Mouse (Mus musculus) brain, embryonic 18.5 days (tissue): ENCODE results near the gene Pde4c.

Experiments used
- DNase-seq: peaks from one replicate; pipeline ENCODE4 v3.0.0-alpha.2; 2012; ENCODE audit warnings: low read depth, low spot score

Gene Pde4c

DNA sequence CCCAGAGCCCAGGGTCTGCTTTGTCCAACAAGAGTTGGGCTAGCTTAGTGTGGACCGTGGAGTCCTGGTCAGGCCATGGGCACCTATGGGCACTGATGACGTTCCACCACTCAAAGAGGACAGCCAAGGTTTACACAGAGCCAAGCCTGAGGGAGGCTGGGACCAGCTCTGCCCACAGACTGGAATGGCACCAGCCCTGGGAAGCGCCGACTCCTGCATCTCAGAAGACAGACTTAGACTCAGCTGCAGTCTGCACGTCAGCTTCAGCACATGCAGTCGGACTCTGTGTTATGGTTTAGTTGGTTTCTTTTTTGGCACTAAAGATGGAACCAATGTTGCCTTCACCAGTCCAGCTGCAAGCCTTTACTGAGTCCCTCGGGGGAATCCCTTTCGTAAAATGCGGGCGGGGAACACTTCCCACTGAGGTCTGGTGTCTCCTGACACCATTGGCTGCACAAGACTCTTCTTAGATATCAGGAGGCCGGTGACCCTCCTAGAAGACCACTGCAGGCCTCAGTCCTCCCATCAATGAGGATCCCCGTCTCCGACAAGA lies 26.7 kb downstream of the Pde4c start:
- DNase-seq = no peak

DNA sequence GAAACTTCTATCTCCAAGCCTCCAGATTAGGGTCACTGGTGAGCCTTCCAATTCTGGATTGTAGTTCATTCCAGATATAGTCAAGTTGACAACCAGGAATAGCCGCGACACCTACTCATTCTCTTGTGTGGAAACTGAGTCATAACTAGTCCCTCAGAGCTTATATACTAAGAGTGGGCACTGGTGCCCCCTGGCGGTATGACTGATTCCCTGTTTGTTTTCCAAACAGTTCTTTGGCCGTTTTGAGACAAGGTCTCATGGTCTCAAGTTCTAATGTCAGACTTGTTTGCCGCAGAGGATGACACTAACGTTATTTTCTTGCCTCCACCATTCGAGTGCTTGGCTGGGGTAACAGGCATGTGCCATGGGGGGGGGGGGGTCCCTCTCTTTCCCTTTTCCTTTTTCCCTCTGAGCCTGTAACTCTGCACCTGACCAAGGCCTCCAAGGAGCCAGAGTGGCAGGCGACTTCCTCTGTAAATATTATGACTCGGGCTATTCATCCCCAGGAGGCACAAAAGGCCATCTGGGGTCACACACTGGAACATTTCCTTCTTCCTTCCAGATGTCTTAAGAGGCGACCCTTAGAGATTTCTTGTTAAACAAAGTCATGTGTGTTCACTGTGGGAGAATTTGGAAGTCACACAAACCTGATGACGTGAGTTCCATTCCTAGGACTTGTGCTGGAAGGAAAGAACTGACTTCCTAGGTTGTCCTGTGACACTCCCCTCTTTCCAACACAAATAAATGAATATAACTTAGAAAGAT lies 28.7 kb downstream of the Pde4c start:
- DNase-seq = no peak

DNA sequence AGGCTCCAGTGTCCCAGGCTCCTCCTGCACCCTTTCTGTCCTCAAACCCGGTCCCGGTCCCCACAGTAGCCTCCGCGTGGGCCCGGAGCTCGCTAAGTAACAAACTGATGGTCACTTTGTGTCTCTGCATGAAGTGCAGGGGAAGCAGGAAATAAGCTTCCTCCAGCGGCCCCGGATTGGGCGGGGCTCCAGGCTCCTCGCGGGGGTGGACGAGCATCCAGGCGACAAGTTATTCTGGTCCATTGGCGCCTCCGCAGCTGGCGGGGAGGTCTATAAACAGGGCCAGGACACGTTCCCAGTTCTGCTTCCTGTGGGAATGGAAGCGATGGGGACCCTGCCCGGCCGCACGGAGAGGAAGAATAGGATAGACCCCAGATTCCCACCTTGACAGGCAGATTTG lies 29.6 kb downstream of the Pde4c start:
- no peak for DNase-seq

DNA sequence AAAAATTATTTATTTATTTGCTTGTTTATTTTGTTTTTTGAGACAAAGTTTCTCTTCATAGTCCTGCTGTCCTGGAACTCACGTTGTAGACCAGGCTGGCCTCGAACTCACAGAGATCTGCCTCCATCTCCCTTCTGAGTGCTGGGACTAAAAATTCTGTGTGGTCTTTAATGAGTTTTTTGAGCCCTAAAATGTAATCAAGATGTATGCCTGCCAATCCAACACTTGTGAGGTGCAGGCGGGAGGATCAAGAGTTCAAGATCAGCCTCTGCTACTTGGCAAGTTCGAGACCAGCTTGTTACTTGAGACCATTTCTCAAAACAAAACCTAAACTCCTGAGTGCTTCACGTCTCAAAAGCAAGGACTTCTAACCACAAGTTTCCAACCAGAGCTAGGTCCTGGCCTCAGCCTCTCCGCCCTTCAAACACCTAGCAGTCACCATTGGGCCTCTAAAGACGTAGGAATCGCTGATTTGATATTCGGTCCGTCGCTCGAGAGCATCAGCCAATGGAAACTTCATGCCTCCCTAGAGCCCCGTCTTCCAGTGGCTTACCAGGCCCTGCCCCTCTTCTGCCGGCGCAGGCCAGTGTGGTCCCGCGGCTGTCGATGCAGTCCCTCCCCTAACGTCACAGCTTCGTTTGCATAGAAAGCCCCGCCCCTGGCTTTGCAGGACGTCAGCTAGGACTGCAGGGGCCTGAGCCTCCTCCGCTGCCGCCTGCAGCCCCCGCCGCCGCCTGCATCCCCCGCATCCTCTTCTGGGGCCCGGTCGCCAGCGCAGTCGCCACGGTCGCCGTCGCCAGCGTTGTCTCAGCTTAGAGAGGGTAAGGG lies 30.7 kb downstream of the Pde4c start, which contains the start of gene Rab3a:
Rab3a (plus strand) TSS at position 637 of the 828 bp plus-strand sequence.
- peak; percentile 96 for DNase-seq

DNA sequence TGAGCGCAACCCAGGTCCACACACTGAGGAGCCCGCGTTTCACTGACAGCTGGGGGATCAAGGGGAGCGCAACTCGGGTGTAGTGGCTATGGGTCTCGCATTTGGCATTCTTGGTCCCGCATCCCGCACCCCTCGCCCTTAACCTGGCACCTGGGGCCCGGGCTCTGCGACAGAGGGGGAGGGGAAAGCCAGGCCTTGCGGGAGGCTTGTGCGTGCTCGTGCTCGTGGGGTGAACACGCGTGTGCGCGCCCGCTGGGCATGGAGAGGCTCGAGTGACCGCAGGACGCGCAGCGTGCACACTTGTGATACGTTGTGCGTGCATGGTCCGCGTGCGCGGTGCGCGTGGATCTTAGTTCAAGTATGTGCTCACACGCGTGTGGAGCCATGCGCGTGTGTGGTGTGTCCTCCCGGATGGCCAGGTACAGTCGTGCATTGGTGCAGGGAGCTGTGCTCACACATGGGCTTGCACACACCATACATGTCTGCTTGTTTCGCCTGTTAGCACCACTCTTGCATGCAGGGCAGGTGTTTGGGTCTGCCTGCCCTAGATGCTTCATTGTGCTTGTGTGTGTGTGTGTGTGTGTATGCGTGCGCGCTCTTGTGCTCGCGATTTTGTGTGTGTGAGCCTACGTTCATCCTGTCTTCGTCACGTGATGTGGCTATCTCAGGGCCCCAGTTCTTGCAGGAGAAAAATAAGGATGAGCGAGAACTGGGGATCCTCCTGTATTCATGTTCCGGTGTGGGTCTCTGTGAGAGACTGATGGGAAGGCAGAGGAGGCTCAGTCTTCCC lies 31.5 kb downstream of the Pde4c start:
- peak; percentile 57 for DNase-seq

DNA sequence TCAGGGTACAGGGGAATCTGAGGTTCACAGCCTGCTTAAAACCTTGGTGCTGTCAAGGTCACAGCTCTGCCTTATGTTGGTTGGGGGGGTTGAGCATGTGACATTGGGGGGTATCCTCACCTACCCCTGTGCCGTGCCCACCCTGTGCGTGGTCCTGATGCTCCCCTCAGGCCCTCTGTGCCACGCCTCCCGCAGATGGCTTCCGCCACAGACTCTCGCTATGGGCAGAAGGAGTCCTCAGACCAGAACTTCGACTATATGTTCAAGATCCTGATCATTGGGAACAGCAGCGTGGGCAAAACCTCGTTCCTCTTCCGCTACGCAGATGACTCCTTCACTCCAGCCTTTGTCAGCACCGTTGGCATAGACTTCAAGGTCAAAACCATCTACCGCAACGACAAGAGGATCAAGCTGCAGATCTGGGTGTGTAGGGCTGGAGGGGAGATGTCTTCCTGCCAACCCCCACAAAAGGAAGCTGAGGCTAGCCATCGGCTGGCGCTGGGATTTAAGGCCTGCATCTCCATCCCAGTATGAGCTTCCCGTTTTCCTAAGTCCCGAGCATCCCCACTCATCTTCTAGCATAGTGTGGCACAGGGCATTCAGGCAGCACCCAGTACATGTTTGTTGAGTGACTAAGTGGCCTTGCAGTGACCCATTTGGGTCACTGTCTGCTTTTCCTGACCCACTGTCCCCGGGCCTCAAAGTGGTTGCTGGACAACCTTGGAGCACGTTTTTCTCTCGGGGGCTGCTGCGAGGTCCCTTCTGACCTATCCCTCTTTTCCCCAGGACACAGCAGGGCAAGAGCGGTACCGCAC lies 32.3 kb downstream of the Pde4c start:
- no peak for DNase-seq

DNA sequence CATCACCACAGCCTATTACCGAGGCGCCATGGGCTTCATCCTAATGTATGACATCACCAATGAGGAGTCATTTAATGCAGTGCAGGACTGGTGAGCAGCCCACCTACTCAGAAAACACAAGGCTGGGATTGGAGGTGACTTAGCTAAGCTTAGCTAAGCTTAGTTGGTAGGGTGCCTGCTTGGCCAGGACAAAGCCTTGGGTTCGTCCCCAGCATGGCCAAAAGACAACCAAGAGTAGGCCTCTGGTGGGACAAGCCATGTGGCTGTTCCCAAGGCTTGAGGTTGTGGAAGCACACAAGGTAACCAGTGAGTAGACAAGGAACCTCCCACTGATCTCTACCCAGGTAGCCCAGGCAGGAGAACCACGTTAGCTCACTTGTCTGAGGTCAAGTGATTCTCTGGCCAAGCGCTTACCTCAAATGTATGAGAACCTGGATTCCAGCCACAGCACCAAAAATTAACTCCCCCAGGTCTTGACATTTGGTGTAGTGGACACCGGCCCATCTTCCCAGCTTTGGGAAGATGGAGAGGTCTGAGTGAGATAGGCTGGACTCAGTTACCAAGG lies 33.0 kb downstream of the Pde4c start:
- DNase-seq = no peak

DNA sequence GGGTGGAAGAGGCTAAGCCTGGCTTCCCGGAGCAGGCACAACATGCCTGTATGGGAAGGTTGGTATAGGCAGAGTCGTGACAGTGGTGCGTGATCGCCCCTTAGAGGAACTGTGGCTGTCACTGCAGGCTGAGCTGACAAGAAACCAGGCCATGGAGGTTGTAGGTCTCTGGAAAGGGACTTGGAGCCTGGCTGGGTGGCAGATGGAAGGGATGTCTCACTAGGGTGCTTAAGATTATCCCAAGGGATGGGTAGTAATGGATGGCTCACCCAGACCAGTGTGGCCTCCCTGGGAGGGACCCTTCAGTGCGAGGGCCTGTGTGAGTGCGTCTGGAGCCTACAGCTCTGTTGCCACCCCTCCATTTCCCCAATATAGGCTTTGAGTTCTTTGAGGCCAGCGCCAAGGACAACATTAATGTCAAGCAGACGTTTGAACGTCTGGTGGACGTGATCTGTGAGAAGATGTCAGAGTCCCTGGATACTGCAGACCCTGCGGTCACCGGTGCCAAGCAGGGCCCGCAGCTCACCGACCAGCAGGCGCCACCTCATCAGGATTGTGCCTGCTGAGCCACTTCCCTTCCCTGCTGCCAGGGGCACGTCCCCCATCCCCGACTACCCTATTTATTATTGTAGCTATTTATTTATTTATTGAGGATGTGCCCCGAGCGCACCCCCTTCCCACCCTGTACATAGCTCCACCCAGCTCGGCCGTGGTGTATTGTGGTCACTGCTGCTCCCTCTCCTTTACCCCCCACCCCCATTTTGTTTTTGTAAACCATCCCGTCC lies 34.2 kb downstream of the Pde4c start:
- no peak for DNase-seq

DNA sequence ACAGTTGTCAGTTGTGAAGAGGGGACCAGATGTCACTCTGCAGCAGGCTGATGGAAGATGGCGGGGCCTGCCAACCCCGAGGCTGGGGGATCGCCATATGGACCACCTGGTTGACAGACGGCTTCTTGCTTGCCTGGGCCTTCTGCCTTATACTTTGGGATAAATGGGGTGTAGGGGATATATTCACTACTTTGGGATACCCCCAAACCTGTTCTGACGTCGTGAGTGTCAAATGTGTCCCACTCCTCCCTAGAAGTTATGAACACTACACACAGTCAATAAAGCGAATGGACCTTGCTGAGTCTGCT lies 34.7 kb downstream of the Pde4c start:
- DNase-seq = no peak

DNA sequence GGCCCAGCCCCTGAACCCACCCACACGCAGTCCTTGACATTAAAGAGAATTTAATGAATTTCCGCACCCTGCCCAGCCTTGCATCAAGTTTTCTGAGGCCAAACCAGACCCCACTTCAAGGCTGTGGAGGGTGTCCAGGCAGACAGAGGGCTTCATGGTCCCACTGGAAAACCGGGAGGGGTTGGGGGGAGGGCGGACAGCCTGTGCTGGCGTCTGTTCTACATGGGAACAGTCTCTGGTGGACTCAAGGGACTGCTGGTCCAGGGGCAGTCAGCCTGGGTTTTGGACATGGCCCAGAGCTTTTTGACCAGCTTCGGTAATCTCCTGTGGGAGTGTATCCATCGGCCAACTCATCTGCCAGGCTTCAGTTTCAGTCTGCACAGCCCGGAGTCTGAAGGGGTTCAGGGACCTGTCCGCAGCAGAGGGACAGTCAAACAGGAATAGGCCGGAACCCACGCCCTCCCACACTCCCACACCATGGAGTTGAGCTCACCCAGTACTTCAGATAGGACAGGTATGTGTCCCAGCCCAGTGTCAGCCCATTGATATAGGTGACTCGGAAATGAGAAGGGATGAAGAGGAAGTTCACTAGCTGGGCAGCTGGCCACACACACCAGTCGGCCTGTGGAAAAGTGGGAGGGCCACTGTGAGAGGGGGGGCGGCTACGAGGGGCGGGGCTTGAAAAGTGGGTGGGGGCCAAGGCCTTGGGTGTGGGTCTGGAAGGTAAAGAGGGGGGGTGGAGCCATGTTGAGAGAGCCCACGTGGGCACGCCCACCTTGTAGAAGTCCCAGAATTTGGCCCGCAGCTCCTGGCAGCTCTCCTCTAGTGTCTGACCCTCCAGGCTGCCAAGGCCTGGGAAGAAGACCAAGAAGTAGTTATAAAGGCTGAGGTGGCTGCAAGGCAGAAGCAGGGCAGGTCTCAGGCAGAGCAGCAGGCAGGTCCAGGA lies 35.4 kb downstream of the Pde4c start:
- no peak for DNase-seq

DNA sequence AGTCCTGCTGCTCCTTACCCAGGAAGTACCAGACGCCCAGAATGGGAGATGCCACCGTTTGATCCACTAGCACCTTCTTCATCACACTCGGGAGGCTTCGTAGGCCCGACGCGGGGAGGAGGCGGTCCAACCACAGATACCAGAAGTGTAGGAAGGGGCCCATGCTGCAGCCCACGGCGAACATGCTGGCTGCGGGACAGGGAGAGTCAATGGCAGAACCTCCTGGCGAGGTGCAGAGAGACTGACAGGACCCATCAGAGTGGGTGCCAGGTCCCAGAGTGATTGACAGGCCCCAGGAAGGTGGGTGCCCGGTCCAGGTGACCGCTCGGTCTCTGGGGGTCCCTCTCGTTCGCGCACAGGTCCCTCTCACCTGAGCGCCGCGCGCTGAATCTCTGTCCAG lies 36.8 kb downstream of the Pde4c start:
- DNase-seq = no peak

DNA sequence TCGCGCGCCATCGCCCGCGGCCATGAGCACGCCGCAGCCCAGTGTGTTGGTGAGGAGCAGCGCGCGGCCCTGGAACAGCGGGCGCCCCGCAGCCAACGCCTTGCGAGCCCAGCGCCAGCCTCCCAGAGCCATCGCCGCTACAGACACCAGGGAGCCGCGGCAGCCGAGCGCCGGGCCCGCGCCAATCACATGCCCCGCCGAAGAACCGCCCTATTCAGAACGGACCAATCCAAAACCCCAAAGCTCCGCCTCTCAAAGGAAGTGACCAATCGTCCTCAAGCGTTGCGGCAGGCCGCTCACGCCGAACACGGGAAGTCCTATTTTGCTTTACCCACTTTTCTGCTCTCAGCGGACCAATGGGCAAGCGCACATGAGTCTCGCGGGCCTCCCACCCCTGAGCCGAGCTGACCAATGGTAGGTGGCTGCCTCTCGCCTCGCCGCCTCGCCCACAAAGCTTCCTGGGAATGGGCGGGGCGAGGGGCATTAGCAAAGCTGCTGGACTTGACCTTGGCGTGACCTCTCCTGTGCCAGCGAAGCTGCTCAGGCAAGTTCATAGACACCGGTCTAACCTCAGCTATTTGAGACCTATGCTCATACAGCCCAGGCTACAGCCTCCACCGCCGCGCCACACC lies 37.4 kb downstream of the Pde4c start, which contains the start of gene Mpv17l2:
Mpv17l2 (minus strand) TSS at position 172 of the 632 bp plus-strand sequence.
- DNase-seq = peak; percentile 97

DNA sequence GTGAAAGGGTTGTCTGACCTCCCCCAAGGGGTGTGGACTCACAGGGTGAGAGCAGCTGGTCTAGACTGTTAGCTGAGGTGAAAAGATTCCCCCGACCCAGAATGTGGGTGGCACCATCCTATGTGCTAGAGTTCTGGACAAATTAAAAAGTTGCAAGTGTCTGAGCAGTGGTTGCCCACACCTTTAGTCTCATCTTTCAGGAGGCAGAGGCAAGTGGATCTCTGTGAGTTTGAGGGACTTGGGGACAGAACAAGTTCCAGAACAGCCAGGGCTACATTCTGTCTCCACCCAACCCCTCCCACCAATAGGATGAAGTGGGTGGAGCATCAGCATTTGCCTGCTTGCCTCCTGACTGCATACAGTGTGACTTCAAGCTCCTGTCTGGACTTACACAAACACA lies 38.6 kb downstream of the Pde4c start:
- DNase-seq = no peak

DNA sequence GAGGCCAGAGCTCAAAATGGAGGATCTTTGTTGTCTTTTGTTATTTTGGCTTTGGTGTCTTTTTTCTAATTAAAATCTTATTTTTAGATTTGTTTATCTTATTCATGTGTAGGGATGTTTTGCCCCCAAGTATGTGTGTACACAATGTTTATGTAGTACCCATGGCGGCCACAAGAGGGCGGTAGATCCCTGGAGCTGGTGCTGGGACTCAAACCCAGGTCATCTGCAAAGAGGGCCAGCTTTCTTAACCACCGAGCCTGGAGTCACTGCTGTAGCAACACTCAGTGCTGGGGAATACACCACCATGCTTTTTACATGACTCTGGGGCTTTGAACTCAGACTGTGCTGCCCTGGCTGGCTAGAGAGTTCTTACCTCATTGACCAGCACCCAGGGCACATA lies 39.8 kb downstream of the Pde4c start:
- DNase-seq = no peak

DNA sequence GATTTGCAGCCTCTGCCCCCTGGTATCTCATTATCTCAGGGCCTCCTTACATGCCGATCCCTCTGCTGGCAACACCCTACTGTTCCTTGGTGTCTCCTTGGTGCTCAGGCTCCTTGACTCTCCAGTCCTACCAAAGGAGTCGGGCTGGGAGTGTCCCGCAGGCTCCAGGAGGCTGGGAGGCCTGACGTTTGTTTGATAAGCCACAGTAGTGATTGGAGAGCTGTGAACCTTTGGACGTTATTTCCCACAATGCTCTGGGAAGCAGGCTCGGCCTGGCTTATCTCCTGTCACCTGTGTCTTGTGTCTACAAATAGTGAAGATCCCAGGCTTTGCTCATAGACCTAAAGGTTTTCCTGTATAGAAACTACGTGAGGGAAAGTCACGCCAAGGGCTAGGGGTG lies 40.5 kb downstream of the Pde4c start:
- DNase-seq = no peak

DNA sequence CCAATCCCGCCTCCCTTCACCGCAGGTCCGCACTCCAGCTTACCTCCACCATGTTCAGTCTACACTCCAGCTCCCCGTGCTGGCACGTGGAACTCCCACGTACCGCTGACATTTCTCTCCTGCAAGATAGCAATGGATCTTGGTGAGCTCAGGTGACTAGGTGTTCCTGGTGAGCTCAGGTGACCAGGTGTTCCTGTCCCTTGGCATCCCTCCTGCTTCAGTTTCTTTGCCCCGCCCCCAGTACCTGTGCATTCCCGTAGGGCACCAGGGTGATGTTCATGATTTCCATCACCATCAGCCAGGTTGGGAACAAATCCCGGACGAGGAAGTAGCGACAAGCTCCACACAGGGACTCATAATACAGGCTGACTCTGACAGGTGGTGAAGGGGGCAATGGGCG lies 41.2 kb downstream of the Pde4c start:
- no peak for DNase-seq

DNA sequence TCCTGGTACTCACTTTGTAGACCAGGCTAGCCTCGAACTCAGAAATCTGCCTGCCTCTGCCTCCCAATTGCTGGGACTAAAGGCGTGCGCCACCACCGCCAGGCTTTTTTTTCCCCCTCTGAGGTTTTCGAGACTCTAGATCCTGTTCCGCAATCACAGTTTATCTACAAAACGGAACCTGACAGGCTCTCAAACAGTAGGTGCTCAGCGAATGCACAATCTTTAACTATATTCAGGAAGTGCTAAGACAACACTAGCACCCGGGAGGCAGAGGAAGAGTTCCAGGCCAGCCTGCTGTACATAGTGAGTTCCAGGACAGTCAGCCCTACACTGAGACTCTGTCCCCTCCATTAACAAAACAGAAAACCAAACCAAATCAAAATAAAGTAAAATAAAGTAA lies 41.8 kb downstream of the Pde4c start:
- no peak for DNase-seq

DNA sequence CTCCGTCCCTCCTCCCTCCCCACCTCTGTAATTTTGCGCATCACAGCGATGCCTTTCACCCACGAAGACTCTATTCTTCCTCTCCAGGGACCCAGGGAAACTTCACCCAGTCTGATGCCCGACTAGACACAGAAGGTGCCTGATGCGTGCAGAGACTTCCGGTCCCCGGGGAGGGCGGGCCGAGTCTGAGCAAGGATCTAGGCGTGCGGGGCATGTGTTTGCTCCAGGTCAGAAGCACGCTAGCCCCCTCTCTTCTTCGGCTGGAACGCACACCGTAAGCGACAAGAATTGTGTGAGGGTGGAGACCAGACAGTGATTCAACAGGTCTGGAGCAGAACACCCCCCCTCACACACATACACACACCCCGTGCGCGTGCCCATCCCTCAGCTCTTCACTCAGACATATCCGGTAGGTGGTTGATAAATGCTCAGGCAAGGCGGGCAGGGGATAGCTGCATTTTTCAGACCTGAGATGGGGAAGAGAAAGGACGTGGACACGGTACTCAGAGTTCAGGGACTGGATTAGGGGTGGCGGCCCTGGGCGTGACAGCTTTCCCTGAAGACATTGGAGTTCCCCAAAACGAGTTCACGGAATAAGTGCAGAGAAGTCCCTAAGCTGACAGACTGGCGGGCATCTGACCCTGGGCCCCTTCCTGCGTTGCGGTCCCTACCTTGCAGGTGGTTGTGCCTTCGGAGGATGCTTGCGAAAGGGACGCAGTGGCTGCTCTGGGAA lies 42.5 kb downstream of the Pde4c start:
- DNase-seq = no peak
